Mouse (Mus musculus) testis, adult 2 months (tissue): Measurements from ENCODE around the gene Gm3646. TPM values are rescaled to one million over a fixed set of nuclear protein-coding genes. Genes with fewer than 3 reads are reported as not detected.

Experiments
- H3K27ac ChIP-seq: fragments of 200-500 bp; 2 replicates; pipeline ENCODE4 v1.5.1; 2012; ENCODE audit warnings: low read depth, low read length; ENCODE audit not compliant: control insufficient read depth, insufficient read depth
- H3K27me3 ChIP-seq: fragments of 200-500 bp; 2 replicates; pipeline ENCODE4 v1.6.1; 2012; ENCODE audit warnings: mild to moderate bottlenecking, low read length, moderate library complexity; ENCODE audit not compliant: control insufficient read depth, insufficient read depth
- H3K36me3 ChIP-seq: fragments of 200-500 bp; 2 replicates; pipeline ENCODE4 v1.6.1; 2012; ENCODE audit warnings: mild to moderate bottlenecking, low read length; ENCODE audit not compliant: control insufficient read depth, insufficient read depth
- H3K4me1 ChIP-seq: fragments of 200-500 bp; 2 replicates; pipeline ENCODE4 v1.6.1; 2012; ENCODE audit warnings: low read length; ENCODE audit not compliant: control insufficient read depth, insufficient read depth
- H3K4me3 ChIP-seq: fragments of 200-500 bp; 2 replicates; pipeline ENCODE4 v1.5.1; 2012; ENCODE audit warnings: low read depth, mild to moderate bottlenecking, low read length, moderate library complexity, mixed read lengths; ENCODE audit not compliant: control insufficient read depth
- CTCF ChIP-seq: fragments of 200-500 bp; IDR thresholded peaks from 2 replicates; pipeline ENCODE4 v1.5.1; 2012; ENCODE audit warnings: low read depth, mild to moderate bottlenecking, inconsistent platforms, low read length, moderate library complexity; ENCODE audit not compliant: control insufficient read depth, insufficient read depth, insufficient replicate concordance
- POLR2A ChIP-seq: fragments of 200-500 bp; IDR thresholded peaks from 2 replicates; pipeline ENCODE4 v1.6.1; 2012; ENCODE audit warnings: low read depth, mild to moderate bottlenecking, inconsistent platforms, low read length, moderate library complexity; ENCODE audit not compliant: control insufficient read depth
- polyA plus RNA-seq: library from polyadenylated mRNA; depleted of rRNA; stranded (reverse); fragments of >200 nt; gene quantifications from 2 replicates; pipeline ENCODE4 v1.2.3, GENCODE M21; 2012; rRNA removed

Gm3646 gene
- polyA plus RNA-seq, 1 experiment: not detected

DNA sequence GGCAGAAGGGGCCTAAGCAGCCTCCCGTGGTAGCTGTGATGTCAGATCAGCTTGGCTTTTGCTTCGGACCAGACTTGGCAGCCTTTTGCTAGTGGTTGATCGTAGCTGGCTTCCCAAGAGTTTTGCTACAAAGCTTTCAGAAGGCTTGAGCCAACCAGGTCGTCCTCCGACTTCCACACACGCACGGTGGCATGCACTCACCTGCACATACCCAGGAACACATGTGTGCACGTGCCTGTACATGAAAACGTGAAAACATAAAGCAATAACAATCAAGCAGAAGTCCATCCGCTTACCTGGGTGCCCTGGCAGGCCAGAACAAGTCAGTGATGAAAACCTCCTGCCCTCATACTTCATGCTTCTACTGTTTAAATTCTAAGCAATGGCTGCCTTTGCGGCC, 48.2 kb downstream of the Gm3646 start:
- Histone ChIP-seq H3K4me1 (peaks cover 9% of the 10 kb centered on the region), H3K27me3 (no peaks in the 10 kb centered on the region), H3K4me3 (no peak overlapping the region), H3K36me3 (no peaks in the 10 kb centered on the region), H3K27ac (no peak overlapping the region)
- TF ChIP-seq POLR2A: no peak
- TF ChIP-seq CTCF: no peak

DNA sequence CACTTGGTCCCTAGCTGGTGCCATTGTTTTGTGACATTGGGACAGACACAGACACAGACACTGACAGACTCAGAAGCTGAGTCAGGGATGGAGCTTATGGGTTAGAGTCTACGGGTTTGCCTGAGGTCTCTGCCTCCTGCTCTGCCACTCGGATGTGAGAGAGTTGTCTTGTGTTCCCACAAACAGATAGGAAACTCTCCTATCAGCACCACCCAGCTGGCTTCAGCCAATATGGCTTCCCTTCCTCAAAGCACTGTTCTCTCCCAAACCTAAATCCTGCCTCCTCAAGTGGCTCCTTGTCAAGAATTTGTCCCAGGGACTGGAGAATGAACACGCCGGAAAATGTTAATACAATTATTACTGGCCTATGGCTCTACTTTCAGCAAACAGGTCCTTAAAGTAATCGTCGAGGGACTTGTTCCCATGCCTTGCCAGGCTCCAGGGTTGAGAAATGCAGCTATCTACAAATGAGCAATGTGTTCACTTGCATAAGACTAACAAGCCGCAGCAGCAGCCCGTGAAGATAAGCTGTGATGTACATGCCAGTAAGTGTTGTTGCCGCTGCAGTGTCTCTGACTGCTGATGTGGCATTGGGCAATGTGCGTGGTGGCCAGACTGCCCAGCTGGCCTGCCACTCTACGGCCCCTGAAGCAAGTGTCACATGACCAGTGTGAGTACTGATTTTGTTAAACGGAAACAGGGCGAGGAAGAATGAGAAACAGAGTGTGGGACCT, 50.7 kb downstream of the Gm3646 start:
- TF ChIP-seq POLR2A (no peak), CTCF (no peak)
- H3K36me3 ChIP-seq: no peaks in the 10 kb centered on the region
- H3K4me3 ChIP-seq: no peak overlapping the region
- peaks cover 3% of the 10 kb centered on the region for H3K4me1 ChIP-seq
- H3K27me3 ChIP-seq: no peaks in the 10 kb centered on the region
- H3K27ac ChIP-seq: peak overlapping the region; percentile 16; the same call in 1 of the 2 replicates

Other genes starting within 250 kb of the Gm3646 start
- gene Rnf149, start 227.9 kb downstream of the Gm3646 start, polyA plus RNA-seq: 5.9 and 6.8 TPM in 2 replicates
- 0.20 and 0.23 TPM in 2 replicates for gene Creg2, start 153.9 kb downstream of the Gm3646 start, polyA plus RNA-seq
- gene Rfx8, start 84.3 kb downstream of the Gm3646 start, polyA plus RNA-seq: 37.8 and 39.1 TPM in 2 replicates
- gene Map4k4, start 95.6 kb upstream of the Gm3646 start, polyA plus RNA-seq: 18.5 and 25.6 TPM in 2 replicates